7 mouse cellular contexts compared by ENCODE assay signal in the genomic region with DNA sequence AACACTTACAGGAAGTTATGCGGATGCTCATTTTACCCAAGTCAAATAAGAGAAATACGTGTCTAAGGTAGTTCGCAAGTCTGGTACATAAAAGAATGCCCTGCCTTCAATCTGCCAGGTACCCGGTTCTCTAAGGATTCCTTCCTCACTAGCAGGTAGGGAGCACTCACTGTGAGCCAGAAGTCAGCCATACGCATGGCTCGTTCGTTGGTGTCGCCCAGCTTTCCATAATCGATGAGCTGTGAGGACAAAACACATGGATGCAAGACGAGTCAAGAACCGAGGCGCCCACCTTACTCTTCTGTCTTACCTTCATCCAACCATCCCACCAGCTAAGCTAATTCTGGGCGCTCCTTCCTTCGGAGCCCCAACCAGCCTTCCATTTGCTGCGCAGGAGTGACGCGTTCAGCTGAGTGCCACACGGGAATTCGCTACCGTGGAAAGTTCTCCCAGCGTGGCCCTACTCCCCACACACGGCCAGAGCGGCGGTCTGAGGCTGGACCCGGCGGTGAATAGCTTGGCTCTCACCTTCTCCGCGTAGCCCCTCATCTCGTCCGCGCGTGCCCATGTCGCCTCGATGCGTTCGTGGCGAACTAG. TPM values are rescaled to one million over a fixed set of nuclear protein-coding genes. Genes with fewer than 3 reads are reported as not detected.
DNase-seq lines count a peak whose midpoint lies in the region; ATAC-seq lines count a peak whose summit lies in the region.

No protein-coding gene starts in this region.

- peak overlapping the region; percentile 86 for H3K27ac ChIP-seq in lung, embryonic 15.5 days
- peak overlapping the region; percentile 96 for H3K27ac ChIP-seq in embryonic facial prominence, embryonic 10.5 days (replicated peaks)
- H3K27ac ChIP-seq in hindbrain, embryonic 13.5 days: peak overlapping the region; percentile 95
- H3K27ac ChIP-seq in midbrain, embryonic 14.5 days (replicated peaks; ENCODE audit: low read depth, low read length): peak overlapping the region; percentile 89

- peak overlapping the region; percentile 63 for H3K4me2 ChIP-seq in lung, embryonic 15.5 days
- peak overlapping the region; percentile 75 for H3K4me2 ChIP-seq in hindbrain, embryonic 13.5 days
- peak overlapping the region; percentile 62 for H3K4me2 ChIP-seq in midbrain, embryonic 14.5 days (ENCODE audit: low read length)

- H3K9me3 ChIP-seq in lung, embryonic 15.5 days: no peaks in the 10 kb centered on the region
- no peaks in the 10 kb centered on the region for H3K9me3 ChIP-seq in embryonic facial prominence, embryonic 10.5 days
- H3K9me3 ChIP-seq in hindbrain, embryonic 13.5 days: no peaks in the 10 kb centered on the region
- H3K9me3 ChIP-seq in midbrain, embryonic 14.5 days (ENCODE audit: control insufficient read depth, low read length): no peaks in the 10 kb centered on the region

- H3K36me3 ChIP-seq in lung, embryonic 15.5 days: peaks cover 21% of the 10 kb centered on the region
- peaks cover 33% of the 10 kb centered on the region for H3K36me3 ChIP-seq in embryonic facial prominence, embryonic 10.5 days (replicated peaks)
- H3K36me3 ChIP-seq in hindbrain, embryonic 13.5 days: peaks cover 23% of the 10 kb centered on the region
- peaks cover 15% of the 10 kb centered on the region; the same call in 1 of the 2 replicates for H3K36me3 ChIP-seq in midbrain, embryonic 14.5 days (ENCODE audit: control insufficient read depth, insufficient read depth, low read length)

- 2% methylated on average over 37 of the region's 37 CpGs for WGBS in lung, embryonic 15.5 days
- 7% methylated on average over 37 of the region's 37 CpGs for WGBS in embryonic facial prominence, embryonic 10.5 days
- WGBS in hindbrain, embryonic 13.5 days: 7% methylated on average over 37 of the region's 37 CpGs
- 5% methylated on average over 37 of the region's 37 CpGs for WGBS in midbrain, embryonic 14.5 days

- DNase-seq in lung, postnatal 14 days: no peak
- no peak for DNase-seq in embryonic facial prominence, embryonic 10.5 days (ENCODE audit: low spot score)
- DNase-seq in midbrain, embryonic 14.5 days: no peak
- no peak for DNase-seq in adipocyte (ENCODE audit: low spot score)
- no peak for DNase-seq in T-cell, adult 2 months (ENCODE audit: low spot score)

- peak overlapping the region; percentile 86 for H3K4me3 ChIP-seq in lung, embryonic 15.5 days
- H3K4me3 ChIP-seq in embryonic facial prominence, embryonic 10.5 days: peak overlapping the region; percentile 87
- H3K4me3 ChIP-seq in hindbrain, embryonic 13.5 days: peak overlapping the region; percentile 76
- H3K4me3 ChIP-seq in midbrain, embryonic 14.5 days (replicated peaks; ENCODE audit: low read depth, low read length): peak overlapping the region; percentile 82

- no peak; the same call in 1 of the 2 replicates for ATAC-seq in lung, embryonic 15.5 days (ENCODE audit: borderline replicate concordance, extremely low read depth, low FRiP score, low TSS enrichment)
- no peak; the same call in 1 of the 2 replicates for ATAC-seq in hindbrain, embryonic 13.5 days (ENCODE audit: low FRiP score)
- ATAC-seq in midbrain, embryonic 14.5 days (ENCODE audit: low FRiP score, low TSS enrichment): no peak; the same call in 1 of the 2 replicates

- H3K9ac ChIP-seq in lung, embryonic 15.5 days: peak overlapping the region; percentile 94
- H3K9ac ChIP-seq in hindbrain, embryonic 13.5 days: peak overlapping the region; percentile 90
- peak overlapping the region; percentile 88 for H3K9ac ChIP-seq in midbrain, embryonic 14.5 days (replicated peaks; ENCODE audit: low read length)

- H3K27me3 ChIP-seq in lung, embryonic 15.5 days: 0 out of 2 replicates have a peak, but pooled peaks cover 3% of the 10 kb centered on the region
- H3K27me3 ChIP-seq in embryonic facial prominence, embryonic 10.5 days (replicated peaks; ENCODE audit: low read depth, poor library complexity, severe bottlenecking): no peaks in the 10 kb centered on the region
- H3K27me3 ChIP-seq in hindbrain, embryonic 13.5 days: no peaks in the 10 kb centered on the region
- no peaks in the 10 kb centered on the region for H3K27me3 ChIP-seq in midbrain, embryonic 14.5 days (ENCODE audit: control insufficient read depth, insufficient read depth, low read length)

- peaks cover 16% of the 10 kb centered on the region for H3K4me1 ChIP-seq in lung, embryonic 15.5 days
- H3K4me1 ChIP-seq in embryonic facial prominence, embryonic 10.5 days: peaks cover 9% of the 10 kb centered on the region
- peaks cover 13% of the 10 kb centered on the region for H3K4me1 ChIP-seq in hindbrain, embryonic 13.5 days (replicated peaks)
- H3K4me1 ChIP-seq in midbrain, embryonic 14.5 days (ENCODE audit: control insufficient read depth, insufficient read depth, low read length): peaks cover 7% of the 10 kb centered on the region

RNA-seq across cellular contexts. Expression of a gene that starts 0.5 kb away (rescaled TPM):
- polyA plus RNA-seq in lung, embryonic 15.5 days (2015; fragmentation: Nextera tagmentation; extraction: Ambion mirVana): 340 and 374 TPM in 2 replicates
- 329 and 340 TPM in 2 replicates for polyA plus RNA-seq in embryonic facial prominence, embryonic 10.5 days (2016; fragmentation: Nextera tagmentation; extraction: Ambion mirVana)
- polyA plus RNA-seq in hindbrain, embryonic 13.5 days (2015; fragmentation: Nextera tagmentation; extraction: Ambion mirVana): 210 and 219 TPM in 2 replicates
- polyA plus RNA-seq in midbrain, embryonic 14.5 days (2014; fragmentation: Nextera tagmentation; extraction: Ambion mirVana): 186 and 200 TPM in 2 replicates

RNA-seq across cellular contexts. Expression of a gene that starts 22.9 kb away (rescaled TPM):
- polyA plus RNA-seq in lung, embryonic 15.5 days (2015; fragmentation: Nextera tagmentation; extraction: Ambion mirVana): 9.3 and 9.4 TPM in 2 replicates
- 13.7 and 14.8 TPM in 2 replicates for polyA plus RNA-seq in embryonic facial prominence, embryonic 10.5 days (2016; fragmentation: Nextera tagmentation; extraction: Ambion mirVana)
- 15.8 and 16.1 TPM in 2 replicates for polyA plus RNA-seq in hindbrain, embryonic 13.5 days (2015; fragmentation: Nextera tagmentation; extraction: Ambion mirVana)
- polyA plus RNA-seq in midbrain, embryonic 14.5 days (2014; fragmentation: Nextera tagmentation; extraction: Ambion mirVana): 22.4 and 26.1 TPM in 2 replicates

RNA-seq across cellular contexts. Expression of a gene that starts 58.3 kb away (rescaled TPM):
- polyA plus RNA-seq in lung, embryonic 15.5 days (2015; fragmentation: Nextera tagmentation; extraction: Ambion mirVana): 73.4 and 78.8 TPM in 2 replicates
- 45.0 and 49.2 TPM in 2 replicates for polyA plus RNA-seq in embryonic facial prominence, embryonic 10.5 days (2016; fragmentation: Nextera tagmentation; extraction: Ambion mirVana)
- polyA plus RNA-seq in hindbrain, embryonic 13.5 days (2015; fragmentation: Nextera tagmentation; extraction: Ambion mirVana): 39.9 and 46.8 TPM in 2 replicates
- polyA plus RNA-seq in midbrain, embryonic 14.5 days (2014; fragmentation: Nextera tagmentation; extraction: Ambion mirVana): 22.5 and 49.5 TPM in 2 replicates
